Mouse (Mus musculus): ENCODE results near the gene Foxf1. TPM values are rescaled to one million over a fixed set of nuclear protein-coding genes. Genes with fewer than 3 reads are reported as not detected.
A peak's percentile ranks its signal among the peaks of the same experiment; 100 is the strongest.

Gene Foxf1
- total RNA-seq, 2 experiments from 2014 or later = 0.49 to 0.71 TPM

- Histone ChIP-seq H3K4me3 (no peak overlapping the region), H3K27ac (no peak overlapping the region)
- no peak for DNase-seq (ENCODE audit: low spot score in 2 of 2)
- no peak for TF ChIP-seq CTCF (conservative IDR thresholded peaks at IDR 0.05)
Measured at GRCm38 (mm10) chr8:121074108-121074847, 9.9 kb upstream of the Foxf1 start.

- Histone ChIP-seq H3K27ac (no peak overlapping the region), H3K4me3 (no peak overlapping the region)
- no peak for TF ChIP-seq CTCF (conservative IDR thresholded peaks at IDR 0.05)
- no peak for DNase-seq (ENCODE audit: low spot score in 2 of 2)
Measured at GRCm38 (mm10) chr8:121074848-121075145, 9.4 kb upstream of the Foxf1 start.

GRCm38 (mm10) chr8:121075936-121076335 lies 8.2 kb upstream of the Foxf1 start:
- no peak overlapping the region for H3K4me3 ChIP-seq
- DNase-seq (ENCODE audit: low spot score in 2 of 2) = no peak
- no peak for TF ChIP-seq CTCF (conservative IDR thresholded peaks at IDR 0.05)
- no peak overlapping the region for H3K27ac ChIP-seq

- TF ChIP-seq CTCF (conservative IDR thresholded peaks at IDR 0.05) = no peak
- Histone ChIP-seq H3K27ac (no peak overlapping the region), H3K4me3 (no peak overlapping the region)
- no peak for DNase-seq (ENCODE audit: low spot score in 2 of 2)
Measured at GRCm38 (mm10) chr8:121076555-121076954, 7.6 kb upstream of the Foxf1 start.

- Histone ChIP-seq H3K27ac (no peak overlapping the region), H3K4me3 (no peak overlapping the region)
- no peak for DNase-seq (ENCODE audit: low spot score in 2 of 2)
- TF ChIP-seq CTCF (conservative IDR thresholded peaks at IDR 0.05) = no peak
Measured at GRCm38 (mm10) chr8:121078721-121079120, 5.5 kb upstream of the Foxf1 start.

- DNase-seq (ENCODE audit: low spot score in 2 of 2) = no peak
- TF ChIP-seq CTCF (conservative IDR thresholded peaks at IDR 0.05) = no peak
- H3K4me3 ChIP-seq = no peak overlapping the region
- H3K27ac ChIP-seq = no peak overlapping the region
Measured at GRCm38 (mm10) chr8:121079201-121079600, 5.0 kb upstream of the Foxf1 start.

GRCm38 (mm10) chr8:121079944-121080343 lies 4.2 kb upstream of the Foxf1 start:
- no peak for DNase-seq (ENCODE audit: low spot score in 2 of 2)
- TF ChIP-seq CTCF (conservative IDR thresholded peaks at IDR 0.05) = no peak
- no peak overlapping the region for H3K27ac ChIP-seq
- no peak overlapping the region for H3K4me3 ChIP-seq

- Histone ChIP-seq H3K4me3 (no peak overlapping the region), H3K27ac (no peak overlapping the region)
- no peak for DNase-seq (ENCODE audit: low spot score in 2 of 2)
- TF ChIP-seq CTCF (conservative IDR thresholded peaks at IDR 0.05) = no peak
Measured at GRCm38 (mm10) chr8:121080361-121081090, 3.7 kb upstream of the Foxf1 start.

- no peak for DNase-seq (ENCODE audit: low spot score in 2 of 2)
- H3K27ac ChIP-seq = no peak overlapping the region
- no peak for TF ChIP-seq CTCF (conservative IDR thresholded peaks at IDR 0.05)
- H3K4me3 ChIP-seq = no peak overlapping the region
Measured at GRCm38 (mm10) chr8:121081398-121081797, 2.8 kb upstream of the Foxf1 start.

- peak overlapping the region; percentile 55 for H3K4me3 ChIP-seq
- TF ChIP-seq CTCF (conservative IDR thresholded peaks at IDR 0.05) = no peak
- no peak for DNase-seq (ENCODE audit: low spot score in 2 of 2)
- H3K27ac ChIP-seq = no peak overlapping the region; the same call in 1 of the 2 replicates
Measured at GRCm38 (mm10) chr8:121082218-121083092, 1.7 kb upstream of the Foxf1 start.

- TF ChIP-seq CTCF (conservative IDR thresholded peaks at IDR 0.05) = no peak
- DNase-seq (ENCODE audit: low spot score in 2 of 2) = no peak
- Histone ChIP-seq H3K4me3 (peak overlapping the region; percentile 55), H3K27ac (peak overlapping the region; percentile 55; the same call in 1 of the 2 replicates)
Measured at GRCm38 (mm10) chr8:121083093-121083935, 872 bp upstream of the Foxf1 start.

GRCm38 (mm10) chr8:121083936-121084209 lies 313 bp upstream of the Foxf1 start:
- no peak for TF ChIP-seq CTCF (conservative IDR thresholded peaks at IDR 0.05)
- no peak for DNase-seq (ENCODE audit: low spot score in 2 of 2)
- Histone ChIP-seq H3K4me3 (peak overlapping the region; percentile 55), H3K27ac (no peak overlapping the region; the same call in 1 of the 2 replicates)

Measured in layer of hippocampus, adult 2 months (tissue).